Mouse (Mus musculus) cerebellum, adult (tissue): ENCODE measurements around the gene Atxn7.
A peak's percentile ranks its signal among the peaks of the same experiment; 100 is the strongest.
"Not testable (repeated sequence)": the region's sequence is repeated elsewhere in the genome, so short reads cannot be mapped to it uniquely, and the experiment has no call there.

ENCODE experiments used
- ATAC-seq: cut with Nextera tagmentation; 2 replicates; pipeline ENCODE4 v1.9.2; 2017; ENCODE audit warnings: mild to moderate bottlenecking, moderate library complexity, mixed read lengths; ENCODE audit not compliant: insufficient number of reproducible peaks, low FRiP score, low TSS enrichment

The Atxn7 gene

DNA sequence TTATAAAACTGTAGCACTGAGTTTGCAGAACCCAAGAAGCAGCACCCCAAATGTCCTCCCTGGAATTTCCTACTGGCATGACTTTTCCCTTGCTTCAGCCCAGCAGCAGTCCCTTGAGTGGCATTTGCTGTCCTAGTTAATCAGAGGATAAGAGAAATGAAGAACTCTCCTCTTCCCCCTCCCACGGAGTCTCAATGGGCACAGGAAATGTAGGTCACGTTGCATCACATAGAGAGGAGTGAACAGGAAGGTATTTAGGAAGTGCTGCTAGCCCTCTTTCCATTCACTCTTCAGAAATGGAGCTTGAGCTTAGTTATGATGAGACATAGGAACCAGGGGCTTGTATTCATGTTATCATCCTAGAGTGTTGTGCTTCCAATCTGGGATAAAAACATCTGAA lies 20.0 kb downstream of the Atxn7 start:
- ATAC-seq, result peak; percentile 90

DNA sequence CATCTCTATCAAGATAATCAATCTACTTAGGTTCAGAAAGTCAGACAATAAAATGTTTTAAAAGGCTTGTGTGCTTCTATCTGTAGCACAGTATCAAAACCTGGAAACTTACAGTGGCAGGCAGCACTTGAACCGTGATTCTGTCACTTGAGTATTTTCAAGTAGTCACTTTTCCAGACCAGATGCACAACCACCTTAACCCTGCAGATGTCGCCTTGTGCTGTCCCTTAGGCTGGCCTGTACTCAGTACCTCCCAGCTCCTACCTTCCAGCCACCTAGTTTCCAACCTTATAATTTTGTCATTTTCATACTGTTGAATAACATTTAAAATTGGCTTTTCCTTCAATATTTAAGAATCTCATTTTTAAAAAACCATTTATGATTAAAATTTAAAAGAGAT lies 20.9 kb downstream of the Atxn7 start:
- ATAC-seq, result no peak

DNA sequence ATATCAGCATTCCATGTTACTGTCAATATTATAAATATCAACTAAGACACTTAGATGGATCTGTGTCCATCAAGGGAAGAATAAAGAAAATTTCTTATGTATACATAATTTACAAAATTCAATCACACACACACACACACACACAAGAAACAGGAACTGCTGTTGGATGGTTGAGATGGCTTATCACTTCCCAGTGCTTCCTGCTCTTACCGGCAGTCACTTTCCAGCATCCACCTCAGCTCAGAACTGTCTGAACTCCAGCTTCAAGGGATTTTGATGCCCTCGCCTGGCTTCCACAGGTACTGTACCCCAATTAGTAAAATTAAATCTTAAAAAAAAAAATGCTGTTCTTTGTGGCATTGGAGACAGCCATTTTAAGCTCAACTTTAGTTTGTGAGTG lies 27.2 kb downstream of the Atxn7 start:
- ATAC-seq, result no peak

DNA sequence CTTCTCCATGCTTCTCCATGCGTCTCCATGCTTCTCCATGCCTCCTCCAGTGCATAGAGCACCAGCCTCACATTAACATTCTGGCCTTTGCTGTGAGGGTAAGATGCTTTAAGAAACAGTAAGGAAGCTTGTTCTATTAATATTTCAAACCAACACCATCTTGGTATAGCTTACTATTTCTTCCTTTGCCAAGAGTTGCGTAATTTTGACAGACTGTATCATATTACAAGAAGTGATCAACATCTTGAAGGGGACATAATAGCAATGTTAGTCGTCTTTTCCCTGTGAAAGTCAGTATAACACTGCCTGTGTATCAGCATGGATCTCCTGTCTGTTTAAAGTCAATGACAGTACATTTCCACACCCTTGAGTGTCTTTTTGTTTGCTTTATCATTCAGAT lies 29.5 kb downstream of the Atxn7 start:
- ATAC-seq, result no peak

DNA sequence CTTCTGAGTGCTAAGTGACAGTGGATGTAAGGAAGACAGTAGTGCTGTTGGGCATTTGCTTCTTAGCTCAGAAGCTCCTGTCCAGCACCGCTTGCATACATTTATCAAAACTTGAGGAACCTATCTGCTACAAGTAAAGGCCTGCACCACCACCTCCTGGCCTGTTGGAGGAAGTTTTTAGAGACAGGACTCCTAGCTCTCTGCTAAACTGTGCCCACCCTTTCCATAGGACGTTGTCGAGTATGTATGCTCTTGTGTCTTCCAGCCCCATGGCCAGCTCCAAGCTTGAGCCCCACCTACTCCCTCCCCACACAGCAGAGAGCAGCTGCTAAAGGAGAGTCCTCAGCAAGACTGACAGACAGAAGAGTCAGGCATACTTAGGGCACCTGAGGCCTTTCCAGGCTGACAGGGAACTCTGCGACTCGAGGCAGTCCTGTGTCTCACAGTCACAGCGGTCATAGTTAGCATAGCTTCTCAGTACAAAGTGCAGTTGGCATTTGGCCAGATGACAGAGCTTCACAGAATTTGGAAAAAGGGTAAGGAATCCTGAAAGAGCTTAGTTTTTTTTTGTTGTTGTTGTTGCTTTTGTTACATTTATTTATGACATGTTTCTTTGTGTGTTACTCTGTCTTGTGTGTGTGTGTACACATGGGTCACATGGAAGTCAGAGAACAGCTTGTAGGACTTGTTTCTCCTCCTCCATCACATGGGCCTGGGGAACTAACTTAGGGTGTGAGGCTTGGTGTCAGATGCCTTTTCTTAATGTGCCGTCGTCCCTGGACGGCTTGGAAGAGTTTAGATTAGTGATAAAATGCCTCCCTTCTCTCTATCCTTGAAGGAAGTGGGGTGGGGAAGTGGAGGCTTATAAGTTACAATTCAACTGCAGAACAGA lies 34.2 kb downstream of the Atxn7 start:
- no peak; the same call in 1 of the 2 replicates for ATAC-seq

DNA sequence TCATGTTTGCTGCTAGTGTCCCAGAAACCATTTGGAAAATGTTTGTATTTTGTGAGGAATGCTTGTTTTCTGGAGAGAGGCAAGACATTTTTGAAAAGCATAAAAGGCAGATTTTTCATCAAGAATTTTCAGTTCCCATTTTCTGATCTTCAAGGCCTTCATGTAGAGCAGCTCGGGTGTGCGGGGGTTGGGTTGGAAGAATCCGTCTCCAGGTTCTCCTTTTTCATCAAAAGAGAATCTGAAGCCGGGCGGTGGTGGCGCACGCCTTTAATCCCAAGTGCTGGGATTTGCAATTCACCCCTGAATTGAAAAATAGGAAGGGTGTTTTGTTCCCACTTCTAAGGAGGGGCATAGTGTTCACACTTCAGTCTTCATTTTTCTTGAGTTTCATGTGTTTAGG lies 41.5 kb downstream of the Atxn7 start:
- ATAC-seq, result no peak

DNA sequence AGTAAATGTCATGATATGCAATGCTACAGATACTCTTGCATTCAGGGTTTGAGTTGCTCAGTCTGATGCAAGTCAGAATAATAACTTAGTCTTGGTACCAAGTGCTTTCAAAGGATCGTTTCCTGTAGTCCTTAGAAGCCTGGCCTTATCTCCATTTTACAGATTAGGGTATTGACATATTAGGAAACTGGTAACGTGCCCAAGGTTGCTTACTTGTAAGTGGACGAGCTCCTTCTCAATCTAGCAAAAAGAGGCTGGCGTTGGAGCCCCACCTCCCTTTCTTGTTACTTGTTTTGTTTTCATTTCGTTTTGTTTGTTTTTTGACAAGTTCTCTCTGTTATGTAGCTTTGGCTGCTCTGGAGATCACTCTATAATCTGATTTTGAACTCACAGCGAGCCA lies 48.5 kb downstream of the Atxn7 start:
- no peak for ATAC-seq

DNA sequence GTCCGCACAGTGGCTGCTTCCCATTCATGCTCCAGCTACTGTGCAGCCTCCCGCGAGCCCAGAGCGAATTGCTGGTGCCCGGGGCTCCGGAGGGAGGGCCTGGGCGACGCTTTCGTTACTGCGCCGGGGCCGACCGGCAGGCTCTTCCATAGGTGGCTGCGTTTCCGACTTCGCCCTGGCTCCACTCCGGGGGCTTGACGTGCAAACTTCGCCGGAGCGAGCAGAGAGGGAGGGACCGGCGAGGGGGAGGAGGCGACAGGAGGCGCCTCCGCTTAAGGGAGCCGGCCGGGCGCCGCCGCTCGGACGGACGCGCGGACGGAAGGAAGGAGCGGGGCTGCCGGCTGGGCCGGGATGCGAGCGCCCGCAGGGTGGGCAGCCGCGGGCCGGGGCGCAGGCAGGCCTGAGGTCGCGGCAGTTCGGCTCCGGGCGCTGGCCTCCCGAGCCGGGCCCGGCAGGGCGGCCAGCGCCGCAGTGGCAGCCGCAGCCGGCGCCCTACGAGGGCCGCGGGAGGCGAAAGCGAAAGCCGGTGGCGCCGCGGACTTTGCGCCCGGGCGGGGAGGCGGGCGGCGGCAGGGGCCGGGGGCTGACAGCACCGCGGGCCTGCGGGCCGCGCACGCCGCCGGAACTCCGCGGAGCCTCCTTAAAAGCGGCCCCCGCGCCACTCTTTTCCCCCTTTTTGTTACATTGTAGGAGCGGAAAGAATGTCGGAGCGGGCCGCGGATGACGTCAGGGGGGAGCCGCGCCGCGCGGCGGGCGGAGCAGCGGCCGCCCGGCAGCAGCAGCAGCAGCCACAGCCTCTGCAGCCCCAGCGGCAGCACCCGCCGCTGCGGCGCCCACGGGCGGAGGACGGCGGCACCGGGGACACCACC lies 51.4 kb downstream of the Atxn7 start:
- peak; percentile 88 for ATAC-seq

DNA sequence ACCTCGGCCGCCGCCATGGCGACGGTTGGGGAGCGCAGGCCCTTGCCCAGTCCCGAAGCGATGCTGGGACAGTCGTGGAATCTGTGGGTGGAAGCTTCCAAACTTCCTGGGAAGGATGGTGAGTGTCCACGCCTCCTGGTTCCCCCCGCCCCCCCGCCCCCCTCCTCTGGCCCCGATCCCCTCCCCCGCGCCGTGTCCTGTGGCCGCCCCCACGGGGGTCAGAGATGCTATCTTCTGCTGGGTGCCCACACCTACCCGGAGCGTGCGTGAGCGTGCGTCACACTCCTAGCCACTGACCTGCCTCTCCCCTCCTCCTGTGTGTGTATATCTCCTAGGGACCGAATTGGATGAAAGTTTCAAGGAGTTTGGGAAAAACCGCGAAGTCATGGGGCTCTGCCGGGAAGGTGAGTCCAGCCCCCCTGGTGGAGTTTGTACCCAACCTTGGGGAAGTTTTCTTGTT lies 52.0 kb downstream of the Atxn7 start:
- ATAC-seq, result peak; percentile 63

DNA sequence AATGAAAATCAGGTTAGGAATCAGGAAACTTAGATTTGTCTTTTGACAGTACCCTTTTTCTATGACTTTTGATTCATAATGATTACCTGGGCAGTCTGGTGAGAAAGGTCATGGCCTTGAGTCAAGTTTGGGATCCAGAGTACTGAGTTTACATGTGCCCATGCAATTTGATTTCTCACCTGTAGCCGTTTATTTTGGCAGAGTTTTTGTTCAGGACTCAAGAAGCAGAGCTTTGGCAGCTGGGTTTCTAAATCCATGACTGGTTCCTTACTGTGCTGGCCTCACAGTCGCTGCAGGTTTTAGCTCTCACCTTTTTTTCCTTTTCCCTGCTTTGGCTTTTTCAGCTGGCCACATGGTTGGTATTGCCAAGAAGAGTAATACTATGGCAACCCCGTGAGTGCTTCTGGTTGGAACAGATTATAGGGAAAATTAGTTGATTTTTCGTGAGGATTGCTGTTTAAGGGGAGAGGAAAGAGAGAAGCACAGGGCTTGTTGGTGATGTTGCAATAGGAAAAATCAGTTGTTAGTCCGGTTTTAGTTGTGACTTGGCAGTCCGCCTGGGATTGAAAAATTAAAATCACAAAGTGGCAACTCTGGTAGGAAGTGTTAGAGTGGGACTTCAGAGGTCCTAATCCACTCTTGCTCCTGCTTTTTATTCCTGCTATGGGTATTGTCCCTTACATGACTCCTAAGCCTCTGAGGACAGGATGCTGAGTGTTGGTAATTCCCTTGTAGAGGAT lies 53.6 kb downstream of the Atxn7 start:
- no peak for ATAC-seq

DNA sequence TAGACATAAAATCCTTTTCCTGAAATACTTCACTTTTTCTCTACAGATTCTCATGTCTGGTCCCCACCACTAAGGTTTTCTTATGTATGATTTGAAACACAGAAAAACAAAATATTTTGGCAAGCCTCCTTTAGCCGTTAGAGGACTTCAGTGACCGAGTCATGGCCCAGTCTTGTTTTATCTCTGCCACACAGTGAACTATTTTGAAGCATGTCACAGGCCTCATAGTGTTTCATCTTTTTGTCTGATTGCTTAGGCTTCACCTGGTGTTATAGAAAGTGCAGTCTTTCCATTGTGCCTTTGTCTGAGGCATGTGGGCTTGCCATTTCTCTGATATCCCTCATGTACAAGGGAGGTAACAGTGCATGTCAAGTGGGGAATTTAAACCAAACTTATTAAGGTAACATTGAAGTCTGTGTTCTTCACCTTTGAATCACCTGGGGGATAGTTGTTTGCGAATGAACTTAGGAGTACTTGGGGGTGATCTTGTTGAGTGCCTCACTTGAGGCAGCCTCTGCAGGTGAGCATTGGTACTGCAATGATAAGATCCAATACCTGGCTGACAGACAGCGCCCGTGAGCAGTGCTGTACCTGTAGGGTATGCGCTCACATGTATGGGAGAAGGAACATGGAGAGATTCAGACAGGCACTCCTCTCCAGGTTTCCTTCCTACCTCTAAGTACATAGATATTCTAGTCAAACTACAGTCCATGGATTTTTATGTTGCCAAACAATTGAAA lies 58.1 kb downstream of the Atxn7 start:
- no peak for ATAC-seq

DNA sequence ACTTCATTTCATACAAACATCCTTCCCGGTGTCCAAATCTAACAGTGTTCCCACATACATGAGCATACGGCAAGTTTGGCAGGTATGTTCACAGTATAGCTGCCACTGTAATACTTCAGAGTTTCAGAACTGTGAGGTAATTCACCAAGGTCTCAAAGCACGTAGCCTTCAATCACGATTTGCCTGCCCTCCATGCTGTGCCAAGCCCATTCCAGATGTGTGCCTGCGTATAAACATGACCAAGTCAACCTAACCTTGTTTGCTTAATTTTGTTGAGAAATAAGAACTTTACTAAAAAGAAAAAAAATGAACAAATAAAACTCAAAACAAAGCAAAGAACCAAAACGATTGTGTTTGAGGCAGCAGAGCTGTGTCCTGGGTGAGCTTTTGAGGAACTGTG lies 60.0 kb downstream of the Atxn7 start:
- no peak for ATAC-seq

DNA sequence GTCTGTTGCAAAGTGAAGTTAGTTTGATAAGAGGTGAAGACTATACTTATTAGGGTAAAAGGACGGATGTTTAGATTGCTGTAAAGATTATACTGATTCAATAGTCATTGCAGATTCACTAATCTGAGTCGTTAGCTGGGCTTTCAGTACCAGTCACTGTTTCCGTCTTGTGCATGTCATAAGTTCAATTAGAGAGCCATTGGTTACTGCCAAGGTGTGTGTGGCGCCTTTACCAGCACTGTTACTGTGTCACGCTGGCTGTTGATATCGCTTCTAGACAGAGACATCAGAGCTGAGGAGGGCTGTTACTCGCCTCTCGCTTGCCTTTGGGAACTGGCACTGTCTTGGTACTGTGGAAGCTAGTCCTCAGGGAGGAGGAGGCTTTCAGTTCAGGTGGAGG lies 64.6 kb downstream of the Atxn7 start:
- ATAC-seq, result no peak

DNA sequence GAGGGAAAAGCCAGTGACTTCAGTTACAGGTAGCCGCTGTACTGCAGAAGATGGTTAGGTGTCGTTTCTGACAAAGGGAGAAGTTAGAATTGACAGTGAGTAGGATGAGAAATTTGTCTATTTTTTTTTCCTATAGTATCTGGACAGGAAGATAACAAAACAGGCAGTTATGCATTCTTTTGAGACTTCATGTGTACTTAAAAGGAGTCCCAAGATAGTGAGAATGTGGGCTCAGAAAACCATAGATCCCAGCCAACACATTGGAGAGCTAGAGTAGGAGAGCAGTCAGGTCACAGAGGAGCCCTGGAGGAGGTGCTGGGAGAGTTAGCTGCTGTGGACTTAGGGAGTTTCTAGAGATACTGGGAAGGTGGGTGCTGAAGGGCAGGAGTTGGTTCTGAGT lies 69.4 kb downstream of the Atxn7 start:
- ATAC-seq, result no peak

DNA sequence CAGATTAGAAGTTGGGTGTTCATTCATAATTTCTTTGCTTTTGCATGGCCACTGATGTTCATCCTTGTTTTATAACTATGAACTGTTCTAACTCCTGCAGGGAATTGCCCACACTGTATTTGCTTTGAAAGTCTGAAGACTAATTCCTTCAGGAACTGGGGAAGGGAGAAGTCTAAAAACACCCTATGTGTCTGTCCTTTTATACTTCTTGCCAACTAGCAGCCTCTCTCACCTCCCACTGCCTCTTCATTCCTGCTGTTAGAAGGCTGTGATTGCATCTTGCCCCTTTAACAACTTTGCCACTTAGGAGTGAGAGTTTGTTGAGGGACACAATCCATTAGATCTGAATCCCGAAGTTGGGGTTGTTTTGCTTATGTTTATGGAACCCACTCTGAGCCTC lies 71.6 kb downstream of the Atxn7 start:
- no peak for ATAC-seq

DNA sequence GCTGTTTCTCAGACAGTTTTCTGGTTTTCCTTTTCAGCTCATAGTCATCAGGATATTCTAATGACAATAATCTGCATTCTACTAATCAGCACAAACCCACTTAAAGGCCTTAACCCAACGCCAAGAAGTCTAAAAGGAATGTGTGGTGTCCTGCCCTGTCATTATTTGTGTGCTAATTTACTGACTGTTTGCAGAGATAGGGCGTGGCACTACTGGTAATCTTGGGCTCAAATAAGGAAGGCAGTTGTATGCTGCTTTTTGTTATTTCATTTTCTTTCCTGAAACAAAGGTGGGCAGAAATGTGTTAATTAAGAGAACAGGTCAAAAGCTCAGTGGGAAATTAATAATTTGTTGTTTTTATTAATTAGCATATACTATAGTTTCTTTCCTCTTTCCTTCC lies 75.1 kb downstream of the Atxn7 start:
- ATAC-seq, result no peak

DNA sequence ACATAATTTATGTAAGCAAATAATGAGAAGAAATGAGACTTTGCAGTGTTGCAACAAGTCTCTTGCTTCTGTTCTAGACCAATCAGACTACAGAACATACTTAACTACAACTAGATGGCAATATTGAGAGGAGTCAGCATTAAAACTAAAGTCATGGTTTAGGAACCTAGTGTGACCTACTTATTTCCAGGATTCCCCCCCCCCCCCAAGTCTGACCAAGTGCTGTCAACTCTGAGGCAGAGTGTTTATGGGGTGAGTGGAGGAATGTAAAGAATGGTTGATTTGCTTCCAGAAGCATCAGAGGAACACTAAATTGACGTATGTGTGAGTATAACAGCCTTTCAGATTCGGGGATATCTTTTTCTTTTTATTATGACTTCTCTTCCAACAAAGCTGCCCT lies 77.0 kb downstream of the Atxn7 start:
- no peak for ATAC-seq

DNA sequence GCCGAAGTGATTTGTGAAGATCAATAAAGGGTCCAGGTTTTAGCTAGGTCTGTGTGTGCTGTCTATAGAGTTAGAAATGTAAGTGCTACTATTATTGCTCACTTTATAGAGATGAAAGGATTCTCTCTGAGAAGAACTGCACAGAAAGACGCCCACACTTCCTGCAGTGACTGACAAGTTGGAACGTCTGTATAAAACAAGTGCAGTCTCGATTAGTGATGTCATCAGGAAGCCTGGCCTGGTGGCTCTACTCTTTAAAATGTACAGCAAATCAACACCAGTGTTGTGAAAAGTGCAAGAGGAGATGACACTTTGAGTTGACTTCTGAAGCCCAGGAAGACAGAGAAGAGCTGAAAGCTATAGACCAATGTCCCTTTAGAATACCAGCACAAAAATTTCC lies 81.1 kb downstream of the Atxn7 start:
- no peak for ATAC-seq

DNA sequence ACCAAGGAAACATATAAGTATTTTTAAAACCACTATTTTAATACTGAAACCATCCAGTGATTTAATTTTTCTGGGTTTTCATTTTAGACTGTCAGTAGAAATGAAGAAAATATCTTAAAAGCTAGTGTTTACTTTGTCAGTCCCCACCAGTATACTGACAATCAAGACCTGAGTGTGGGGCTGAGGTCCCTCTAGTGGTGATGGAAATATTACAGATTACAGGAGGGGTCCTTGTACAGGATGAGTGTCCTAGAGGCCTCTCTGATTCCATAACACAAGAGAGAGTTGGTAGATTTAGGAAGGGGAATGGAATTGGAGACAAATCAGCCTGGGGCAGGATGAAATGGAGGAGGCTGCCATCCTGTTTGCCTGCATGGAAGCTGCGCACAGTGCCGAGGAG lies 93.1 kb downstream of the Atxn7 start:
- no peak for ATAC-seq

DNA sequence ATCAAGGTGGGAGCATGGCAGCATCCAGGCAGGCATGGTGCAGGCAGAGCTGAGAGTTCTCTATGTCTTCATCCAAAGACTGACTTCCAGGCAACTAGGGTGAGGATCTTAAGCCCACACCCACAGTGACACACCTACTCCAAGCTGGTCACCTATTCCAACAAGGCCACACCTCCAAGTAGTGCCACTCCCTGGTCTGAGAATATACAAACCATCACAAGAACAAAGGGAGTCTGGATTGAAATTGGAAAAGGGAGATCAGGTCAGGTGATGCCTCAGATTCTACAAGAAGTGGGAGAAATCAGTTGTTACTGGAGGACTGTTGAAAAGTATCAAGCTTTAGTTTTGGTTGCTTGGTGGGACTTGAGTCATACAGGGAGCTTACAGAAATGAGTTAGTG lies 98.4 kb downstream of the Atxn7 start:
- ATAC-seq, result not testable (repeated sequence)
